In genomic region chr9:95667836-95668235, GRCm38 (mm10) we compare ENCODE assay signal across 9 mouse cellular contexts. TPM values are rescaled to one million over a fixed set of nuclear protein-coding genes. Genes with fewer than 3 reads are reported as not detected.
DNase-seq lines count a peak whose midpoint lies in the region.
"Had no signal": no experiment of that assay in that cellular context is flagged by ENCODE, and none has a peak within 500 bp of the region (broad histone marks: within the 10 kb centered on the region; RNA-seq: fewer than 3 reads in every experiment).

No protein-coding gene starts in this region.

- peak; percentile 30 for DNase-seq in adrenal gland, adult 2 months
- DNase-seq in adrenal gland, adult 8-10 months: no peak
- DNase-seq in cerebellum, adult 18-20 months: peak; percentile 50 to 62
- peak; percentile 69 for DNase-seq in gastrocnemius, postnatal 14 days
- peak; percentile 17 for DNase-seq in kidney, postnatal 14 days
- DNase-seq in lung, postnatal 10 days: peak; percentile 72
- no peak for DNase-seq in thymus, postnatal 10 days (ENCODE audit: low spot score in 2 of 2)
- DNase-seq in urinary bladder, postnatal 4 days (ENCODE audit: low spot score in 2 of 2): no peak

- intact Hi-C loops in gastrocnemius, postnatal 14 days (cut with DNase I; ENCODE audit: low total_unique reads): no loop called here

RNA-seq across cellular contexts. Expression of gene Pcolce2, which starts 30.4 kb away (rescaled TPM):
- 1 to 10 TPM; 5.6 to 8.0 TPM for total RNA-seq in adrenal gland, adult 2 months (2021)
- 0.18 and 0.34 TPM in 2 replicates for polyA plus RNA-seq in adrenal gland, adult 2 months (2012; rRNA removed)
- 1 to 10 TPM; 3.0 to 9.3 (median 6.2) TPM for total RNA-seq in adrenal gland, adult 8-10 months (2022)
- total RNA-seq in gastrocnemius, postnatal 14 days (2021): 1 to 10 TPM; 7.4 to 9.9 TPM
- total RNA-seq: neutrophil, adult 5-6 weeks had no signal

Comparison
In these comparisons a context has a peak if more than half of its experiments do, and no peak if none do; other contexts are left out.
1. DNase-seq: peak in adrenal gland, adult 2 months (single experiment), cerebellum, adult 18-20 months (2 of 2), gastrocnemius, postnatal 14 days (single experiment), kidney, postnatal 14 days (single experiment) and lung, postnatal 10 days (single experiment); none in adrenal gland, adult 8-10 months (single experiment), thymus, postnatal 10 days (0 of 2) and urinary bladder, postnatal 4 days (0 of 2).